Mouse (Mus musculus) embryonic fibroblast, embryonic 13.5 days (primary cell): ENCODE data around the gene Efna1. TPM values are rescaled to one million over a fixed set of nuclear protein-coding genes. Genes with fewer than 3 reads are reported as not detected.
A peak's percentile ranks its signal among the peaks of the same experiment; 100 is the strongest.

Experiments used
- H3K27ac ChIP-seq: 2 replicates; pipeline ENCODE4 v1.5.1; 2012; ENCODE audit warnings: low read length, control low read depth, inconsistent platforms; ENCODE audit not compliant: insufficient read depth
- H3K4me1 ChIP-seq: 2 replicates; pipeline ENCODE4 v1.6.1; 2011; ENCODE audit warnings: low read length; ENCODE audit not compliant: control insufficient read depth, insufficient read depth
- H3K4me3 ChIP-seq: 2 replicates; pipeline ENCODE4 v1.5.1; 2011; ENCODE audit warnings: mild to moderate bottlenecking, control low read depth, low read length; ENCODE audit not compliant: insufficient read depth
- CTCF ChIP-seq: IDR thresholded peaks from 2 replicates; pipeline ENCODE4 v1.5.1; 2011; ENCODE audit warnings: mild to moderate bottlenecking, control low read depth, low read length, moderate library complexity, borderline replicate concordance; ENCODE audit not compliant: insufficient read depth
- POLR2A ChIP-seq: IDR thresholded peaks from 2 replicates; pipeline ENCODE4 v1.6.1; 2011; ENCODE audit warnings: low read depth, mild to moderate bottlenecking, control low read depth, low read length, moderate library complexity
- polyA plus RNA-seq: library from polyadenylated mRNA; stranded (reverse); fragments of >200 nt; gene quantifications from 2 replicates; pipeline ENCODE4 v1.2.4, GENCODE M21; 2011; ENCODE audit warnings: low read depth; ENCODE audit not compliant: missing spikeins, insufficient read length

Efna1 gene
- polyA plus RNA-seq, 1 experiment, result 7.1 TPM

DNA sequence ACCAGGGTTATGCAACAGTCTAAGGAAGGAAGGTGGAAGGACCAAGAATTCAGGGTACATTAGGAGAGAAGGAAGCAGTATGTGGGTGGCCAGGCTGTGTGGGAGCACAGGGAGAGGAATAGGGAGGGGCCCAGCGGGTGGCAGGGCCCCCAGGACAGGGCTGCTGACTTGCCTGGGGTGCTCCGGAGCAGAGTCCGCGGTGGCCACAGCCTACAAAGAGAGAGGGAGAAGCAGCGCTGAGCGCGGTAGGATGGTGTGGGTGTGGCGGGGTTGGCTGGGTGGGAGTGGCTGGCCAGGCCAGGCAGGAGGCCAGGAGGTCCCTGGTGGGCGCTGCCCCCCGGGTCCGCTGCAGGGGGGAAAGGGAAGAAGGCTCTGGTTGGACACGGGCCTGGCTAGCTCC, 42.4 kb downstream of the Efna1 start:
- Histone ChIP-seq H3K27ac (no peak overlapping the region), H3K4me3 (no peak overlapping the region), H3K4me1 (no peaks in the 10 kb centered on the region)
- TF ChIP-seq CTCF (no peak), POLR2A (no peak)

- no peak for TF ChIP-seq POLR2A
- no peak for TF ChIP-seq CTCF
- Histone ChIP-seq H3K4me1 (no peaks in the 10 kb centered on the region), H3K27ac (no peak overlapping the region), H3K4me3 (no peak overlapping the region)
Observed at GRCm38 (mm10) chr3:89237682-89238081, 43.3 kb downstream of the Efna1 start.

DNA sequence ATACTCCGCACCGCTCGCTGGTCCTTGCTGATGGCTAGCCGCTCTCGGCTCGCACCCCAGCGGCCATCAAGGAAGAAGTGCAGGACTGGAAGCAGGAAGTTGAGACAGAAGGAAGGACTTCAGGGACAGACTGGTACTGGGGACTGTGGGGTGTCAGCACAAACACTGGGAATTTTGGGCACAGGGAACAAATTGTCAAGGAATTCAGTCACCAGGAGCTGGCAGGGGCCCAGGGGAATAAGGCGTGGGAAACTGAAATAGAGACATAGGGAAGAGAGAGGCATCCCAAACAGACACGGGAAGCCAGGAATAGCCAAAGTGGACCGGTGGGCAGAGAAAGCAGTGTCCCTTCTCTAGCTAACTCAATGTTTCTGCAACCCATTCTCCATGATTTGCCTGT, 44.4 kb downstream of the Efna1 start:
- TF ChIP-seq POLR2A, result no peak
- no peak for TF ChIP-seq CTCF
- H3K27ac ChIP-seq, result no peak overlapping the region
- no peaks in the 10 kb centered on the region for H3K4me1 ChIP-seq
- H3K4me3 ChIP-seq, result no peak overlapping the region

- Histone ChIP-seq H3K27ac (no peak overlapping the region), H3K4me3 (no peak overlapping the region), H3K4me1 (no peaks in the 10 kb centered on the region)
- TF ChIP-seq CTCF (no peak), POLR2A (no peak)
Observed at GRCm38 (mm10) chr3:89233562-89234110, 47.3 kb downstream of the Efna1 start.

DNA sequence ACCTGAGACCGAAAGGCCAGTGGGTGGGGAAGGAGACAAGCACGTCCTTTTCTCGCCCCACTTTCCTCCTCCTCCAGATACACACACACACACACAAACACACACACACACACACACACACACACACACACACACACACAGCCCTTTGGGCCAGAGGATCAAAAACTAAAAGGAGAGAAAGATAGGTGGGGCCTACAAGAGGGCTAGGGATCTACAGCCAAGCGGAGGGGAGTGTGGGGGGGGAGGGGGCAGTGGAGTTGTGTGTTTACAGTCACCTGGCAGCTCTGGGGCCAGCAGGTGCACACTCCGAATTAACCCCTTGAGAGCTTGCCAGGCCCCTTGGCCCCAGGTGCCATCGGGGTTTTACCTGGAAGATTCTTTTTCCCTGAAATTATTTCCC, 48.3 kb downstream of the Efna1 start:
- Histone ChIP-seq H3K4me3 (no peak overlapping the region), H3K4me1 (0 out of 2 replicates have a peak, but pooled peaks cover 4% of the 10 kb centered on the region), H3K27ac (no peak overlapping the region)
- TF ChIP-seq CTCF, result no peak
- TF ChIP-seq POLR2A, result no peak

- TF ChIP-seq CTCF, result no peak
- TF ChIP-seq POLR2A, result no peak
- Histone ChIP-seq H3K27ac (no peak overlapping the region), H3K4me1 (0 out of 2 replicates have a peak, but pooled peaks cover 4% of the 10 kb centered on the region), H3K4me3 (no peak overlapping the region)
Observed at GRCm38 (mm10) chr3:89231772-89232275, 49.1 kb downstream of the Efna1 start.

- TF ChIP-seq POLR2A (no peak), CTCF (no peak)
- Histone ChIP-seq H3K27ac (no peak overlapping the region), H3K4me1 (0 out of 2 replicates have a peak, but pooled peaks cover 5% of the 10 kb centered on the region), H3K4me3 (no peak overlapping the region)
Observed at GRCm38 (mm10) chr3:89231345-89231744, 49.6 kb downstream of the Efna1 start.

DNA sequence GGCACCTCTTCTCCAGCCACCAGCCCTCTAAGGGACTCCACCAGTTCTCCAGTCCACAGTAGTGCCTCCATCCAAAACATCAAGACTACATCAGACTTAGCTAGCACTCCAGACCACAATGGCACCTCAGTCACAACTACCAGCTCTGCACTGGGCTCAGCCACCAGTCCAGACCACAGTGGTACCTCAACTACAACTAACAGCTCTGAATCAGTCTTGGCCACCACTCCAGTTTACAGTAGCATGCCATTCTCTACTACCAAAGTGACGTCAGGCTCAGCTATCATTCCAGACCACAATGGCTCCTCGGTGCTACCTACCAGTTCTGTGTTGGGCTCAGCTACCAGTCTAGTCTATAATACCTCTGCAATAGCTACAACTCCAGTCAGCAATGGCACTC, 50.4 kb downstream of the Efna1 start:
- Histone ChIP-seq H3K27ac (no peak overlapping the region), H3K4me3 (no peak overlapping the region), H3K4me1 (0 out of 2 replicates have a peak, but pooled peaks cover 8% of the 10 kb centered on the region)
- TF ChIP-seq POLR2A (0 out of 2 replicates have a peak, but pooled peaks have one; percentile 14), CTCF (no peak)

DNA sequence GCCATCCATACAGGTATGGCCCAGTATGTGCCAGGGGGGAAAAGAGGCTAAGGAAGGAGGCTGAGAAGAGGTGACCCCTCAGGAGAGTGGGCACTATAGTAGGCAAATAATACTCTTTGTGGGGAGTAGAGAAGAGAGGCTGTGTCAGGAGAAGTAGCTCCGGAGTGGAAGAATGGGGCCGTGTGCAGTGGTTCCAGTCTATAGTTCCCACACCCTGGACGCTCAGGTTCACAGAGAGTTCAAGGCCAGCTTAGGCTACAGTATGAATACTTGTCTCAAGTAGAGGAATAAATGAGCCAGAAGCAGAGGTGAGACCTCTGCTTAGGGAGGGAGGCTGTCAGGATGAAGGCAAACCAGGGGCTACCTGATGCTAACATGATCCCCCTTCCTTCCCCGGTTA, 51.7 kb downstream of the Efna1 start:
- Histone ChIP-seq H3K27ac (no peak overlapping the region), H3K4me1 (0 out of 2 replicates have a peak, but pooled peaks cover 8% of the 10 kb centered on the region), H3K4me3 (no peak overlapping the region)
- TF ChIP-seq CTCF, result no peak
- no peak for TF ChIP-seq POLR2A

GRCm38 (mm10) chr3:89228836-89229235, 52.1 kb downstream of the Efna1 start, which contains the start of gene Muc1:
Gene Muc1 (plus strand): TSS chr3:89229057.
- Histone ChIP-seq H3K4me1 (0 out of 2 replicates have a peak, but pooled peaks cover 8% of the 10 kb centered on the region), H3K4me3 (peak within 1 kb of the TSS; percentile 26), H3K27ac (peak within 1 kb of the TSS; percentile 87)
- no peak for TF ChIP-seq POLR2A
- no peak for TF ChIP-seq CTCF

DNA sequence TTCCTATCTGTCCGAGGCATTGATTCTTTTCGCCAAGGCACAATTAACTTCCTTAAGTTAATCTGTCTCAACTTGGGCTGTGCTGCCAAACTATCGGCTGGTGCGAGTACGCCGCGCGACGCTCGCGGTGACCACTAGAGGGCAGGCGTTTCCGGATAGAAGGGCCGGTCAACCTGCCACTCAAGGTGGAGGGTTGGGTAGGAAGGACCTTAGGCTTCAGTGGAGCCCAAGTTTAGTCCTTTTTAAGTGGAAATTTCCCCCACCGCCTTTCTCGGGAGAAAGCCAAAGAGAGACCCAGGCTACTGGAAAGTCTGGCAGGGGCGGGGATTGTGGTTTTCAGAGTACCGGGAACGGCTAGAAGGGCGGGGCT, 52.8 kb downstream of the Efna1 start:
- TF ChIP-seq POLR2A (no peak; the same call in 1 of the 2 replicates), CTCF (peak; percentile 84)
- 0 out of 2 replicates have a peak, but pooled peaks cover 8% of the 10 kb centered on the region for H3K4me1 ChIP-seq
- peak overlapping the region; percentile 87 for H3K27ac ChIP-seq
- H3K4me3 ChIP-seq, result peak overlapping the region; percentile 26
